Mouse (Mus musculus) gastrocnemius, adult 8-10 months (tissue): ENCODE results near the gene Myo1a. TPM values are rescaled to one million over a fixed set of nuclear protein-coding genes. Genes with fewer than 3 reads are reported as not detected.

Experiments
- DNase-seq, 2 experiments: peaks; one replicate each; pipeline ENCODE4 v3.0.0; 2022; ENCODE audit warnings: low spot score in 2 of 2
- total RNA-seq, 4 experiments: library from RNA; stranded (reverse); gene quantifications; 2 replicates each; pipeline ENCODE4 v1.2.4; 2022

The Myo1a gene
- total RNA-seq, 4 experiments from 2014 or later = not detected

DNA sequence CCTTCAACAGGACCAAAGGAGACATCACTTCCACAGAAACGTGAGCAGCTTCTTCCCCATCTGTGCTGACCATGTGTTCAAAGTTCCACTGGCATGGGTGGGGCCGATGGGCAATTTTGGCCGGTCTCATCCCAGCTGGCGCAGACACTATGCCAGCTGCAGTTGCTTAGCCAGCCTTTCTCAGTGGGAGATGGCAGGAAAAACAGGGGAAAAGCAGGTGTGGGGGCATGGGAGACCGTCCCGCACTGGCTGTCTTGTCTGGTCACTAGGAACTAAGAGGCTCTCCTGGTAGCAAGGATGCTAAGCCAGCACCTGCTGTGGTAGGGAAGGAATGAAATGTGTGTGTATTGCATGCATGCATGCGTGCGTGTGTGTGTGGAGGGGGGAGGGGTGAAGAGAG lies 23.5 kb downstream of the Myo1a start:
- DNase-seq = no peak

DNA sequence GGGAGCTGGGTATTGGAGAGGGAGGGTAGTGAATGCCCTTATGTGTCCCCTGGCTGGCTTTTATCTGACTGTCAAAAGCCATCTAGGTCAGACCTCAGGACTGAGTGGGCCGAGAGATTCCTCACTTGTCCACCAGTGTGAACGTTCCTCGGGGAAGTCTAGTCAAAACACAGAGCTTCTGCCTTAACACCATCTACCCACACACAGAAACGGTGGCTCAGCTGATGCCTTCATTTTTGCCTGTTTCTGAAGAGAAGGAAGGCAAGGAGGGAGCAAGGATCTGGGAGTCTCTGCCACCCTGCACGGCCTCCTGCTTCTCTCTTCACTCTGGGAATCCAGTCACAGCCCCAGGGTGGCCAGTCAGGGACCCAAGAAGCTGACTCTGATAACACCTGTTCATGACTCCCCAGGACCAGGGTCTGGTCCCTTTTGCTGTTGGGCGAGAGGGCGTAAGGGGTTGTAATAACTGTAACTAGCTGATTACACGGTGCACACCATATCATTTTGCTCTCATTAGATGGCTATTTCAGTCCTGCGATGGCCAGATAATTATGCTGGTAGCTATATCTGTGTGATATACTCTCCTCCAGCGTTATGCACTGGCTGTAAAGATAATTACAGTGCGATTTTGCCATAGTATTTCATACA lies 25.4 kb downstream of the Myo1a start:
- DNase-seq = no peak

DNA sequence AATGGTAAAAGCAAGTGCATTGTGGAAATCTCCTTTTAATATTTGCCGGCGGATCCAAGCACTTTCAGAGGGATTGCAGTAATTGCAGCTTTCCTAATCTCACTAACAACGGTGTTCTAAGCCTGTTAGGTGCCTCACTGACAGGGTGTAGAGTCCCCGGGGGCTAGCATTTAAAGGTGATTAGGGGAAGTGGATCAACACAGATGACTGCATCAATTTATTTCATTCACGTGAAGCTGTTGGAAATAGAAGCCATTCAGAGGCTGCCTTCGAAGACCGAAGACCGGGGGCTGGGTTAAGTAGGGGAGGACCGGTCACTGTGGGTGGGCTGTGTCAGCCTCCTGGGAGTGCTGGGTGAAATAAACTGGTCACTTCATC lies 26.0 kb downstream of the Myo1a start:
- no peak for DNase-seq

DNA sequence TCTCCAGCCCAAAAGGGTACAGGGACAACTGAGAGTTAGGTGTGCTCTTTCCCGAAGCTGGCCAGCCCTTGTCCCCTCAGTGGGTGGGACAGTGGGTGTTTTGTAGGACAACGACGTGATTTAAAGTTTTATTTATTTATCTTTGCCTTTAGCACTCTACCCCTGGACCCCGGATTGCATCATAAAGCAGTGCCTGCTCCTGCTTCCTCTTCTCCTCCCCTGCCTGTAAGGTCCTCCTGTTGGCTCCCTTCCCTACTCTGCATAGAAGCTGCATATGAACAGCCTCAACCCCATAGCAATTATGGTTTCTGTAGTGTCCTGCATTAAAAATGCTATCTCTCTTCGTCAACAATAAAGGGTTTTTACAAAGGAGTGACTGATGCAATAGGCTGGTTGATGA lies 26.4 kb downstream of the Myo1a start:
- no peak for DNase-seq

DNA sequence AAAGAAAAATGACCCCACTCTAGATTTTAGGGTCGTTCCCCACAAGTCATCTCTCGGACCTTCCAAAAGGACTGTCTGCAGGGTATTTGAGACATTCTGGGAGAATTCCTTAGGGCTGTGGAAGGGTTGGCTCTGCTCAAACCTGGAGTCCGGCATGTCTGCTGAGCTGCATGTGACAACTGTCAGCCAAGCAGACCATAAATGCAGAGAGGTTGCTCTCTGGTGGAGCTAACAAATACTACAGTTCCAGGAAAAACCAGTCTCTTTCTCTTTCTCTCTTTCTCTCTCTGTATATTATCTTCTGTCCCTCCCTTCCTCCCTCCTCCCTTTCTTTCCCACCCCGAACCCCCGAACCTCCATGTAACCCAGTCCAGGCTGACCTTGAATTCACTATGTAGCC lies 29.5 kb downstream of the Myo1a start:
- DNase-seq = no peak

DNA sequence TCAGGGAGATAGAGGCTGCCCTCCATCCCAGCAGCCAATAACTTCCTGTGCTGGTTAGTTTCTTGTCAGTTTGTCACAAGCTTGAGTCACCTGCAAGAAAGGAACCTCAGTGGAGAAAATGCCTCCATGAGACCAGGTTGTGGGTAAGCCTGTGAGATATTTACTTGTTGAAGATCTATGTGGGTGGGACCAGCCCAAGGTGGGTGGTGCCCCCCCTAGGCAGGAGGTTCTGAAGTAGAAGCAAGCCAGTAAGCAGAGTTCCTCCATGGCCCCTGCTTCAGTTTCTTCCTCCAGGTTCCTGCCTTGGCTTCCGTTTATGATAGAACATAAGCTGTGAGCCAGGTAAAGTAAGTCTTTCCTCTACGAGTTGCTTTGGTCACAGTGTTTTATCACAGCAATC lies 31.3 kb downstream of the Myo1a start:
- no peak for DNase-seq

DNA sequence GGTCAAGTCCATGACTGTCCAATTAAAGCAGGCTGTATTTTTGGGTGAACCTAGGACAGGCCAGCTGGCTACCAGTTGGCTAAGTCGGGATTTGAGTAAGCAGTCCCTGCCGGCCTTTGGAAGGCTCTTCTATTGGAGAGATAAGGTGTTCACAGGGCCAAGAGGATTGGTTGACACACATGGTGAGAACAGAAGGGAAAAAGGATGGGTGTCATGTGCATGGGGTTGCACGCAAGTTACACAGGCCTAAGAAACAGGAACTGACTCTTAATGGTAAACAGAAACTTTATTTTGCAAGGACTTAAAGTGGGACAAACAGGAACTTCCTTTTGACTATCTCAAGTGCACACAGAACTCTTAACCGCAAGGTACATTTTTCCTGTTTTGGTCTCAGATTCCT lies 31.9 kb downstream of the Myo1a start:
- DNase-seq = no peak

DNA sequence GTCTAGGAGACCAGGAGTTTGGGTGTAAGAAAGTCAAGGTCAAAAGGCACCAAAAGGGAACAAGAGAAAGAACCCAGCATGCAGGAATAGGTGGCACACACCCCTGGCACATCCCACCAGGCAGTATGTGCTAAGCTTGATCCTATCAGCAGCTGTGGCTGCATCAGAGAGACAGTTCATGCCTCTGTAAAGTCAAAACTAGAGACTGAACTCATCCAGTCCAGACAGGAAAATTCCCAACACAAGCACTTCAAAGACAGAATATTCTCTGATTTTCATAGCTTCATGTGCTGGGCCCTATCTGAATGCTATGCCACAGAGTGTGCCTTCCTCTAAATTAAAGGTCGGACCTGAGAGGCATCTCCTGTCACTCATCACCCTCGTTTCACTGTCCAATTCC lies 32.6 kb downstream of the Myo1a start:
- no peak for DNase-seq

DNA sequence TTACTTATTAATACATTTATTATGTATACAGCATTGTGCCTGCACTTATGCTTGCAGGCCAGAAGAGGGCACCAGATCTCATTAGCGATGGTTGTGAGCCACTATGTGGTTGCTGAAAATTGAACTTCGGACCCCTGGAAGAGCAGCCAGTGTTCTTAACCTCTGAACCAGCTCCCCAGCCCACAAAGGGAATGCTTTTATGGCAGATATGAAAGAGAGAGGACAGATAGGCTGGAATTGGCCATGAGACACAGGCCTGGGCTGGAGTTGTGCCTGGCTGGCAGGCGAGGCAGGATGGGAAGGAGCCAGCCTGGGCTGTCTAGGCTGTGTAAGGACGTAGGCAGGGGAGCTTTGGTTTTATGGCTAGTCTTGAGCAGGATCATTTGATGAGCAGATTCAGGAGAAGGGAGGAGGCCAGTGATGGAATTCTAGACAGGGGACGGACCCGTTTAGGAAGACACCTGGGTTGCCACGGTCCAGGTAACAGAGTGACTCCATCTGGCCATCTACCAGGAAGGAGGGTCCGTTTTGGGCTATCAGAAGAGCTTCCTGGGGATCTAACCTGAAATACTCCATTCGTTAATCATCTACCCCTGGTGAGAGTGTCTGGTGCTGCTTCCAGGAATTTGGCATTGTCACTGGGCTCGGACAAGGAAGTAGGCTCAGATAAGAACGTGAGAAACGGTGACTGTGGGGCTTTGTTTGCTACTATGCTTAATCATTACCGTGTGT lies 33.3 kb downstream of the Myo1a start:
- DNase-seq = no peak

DNA sequence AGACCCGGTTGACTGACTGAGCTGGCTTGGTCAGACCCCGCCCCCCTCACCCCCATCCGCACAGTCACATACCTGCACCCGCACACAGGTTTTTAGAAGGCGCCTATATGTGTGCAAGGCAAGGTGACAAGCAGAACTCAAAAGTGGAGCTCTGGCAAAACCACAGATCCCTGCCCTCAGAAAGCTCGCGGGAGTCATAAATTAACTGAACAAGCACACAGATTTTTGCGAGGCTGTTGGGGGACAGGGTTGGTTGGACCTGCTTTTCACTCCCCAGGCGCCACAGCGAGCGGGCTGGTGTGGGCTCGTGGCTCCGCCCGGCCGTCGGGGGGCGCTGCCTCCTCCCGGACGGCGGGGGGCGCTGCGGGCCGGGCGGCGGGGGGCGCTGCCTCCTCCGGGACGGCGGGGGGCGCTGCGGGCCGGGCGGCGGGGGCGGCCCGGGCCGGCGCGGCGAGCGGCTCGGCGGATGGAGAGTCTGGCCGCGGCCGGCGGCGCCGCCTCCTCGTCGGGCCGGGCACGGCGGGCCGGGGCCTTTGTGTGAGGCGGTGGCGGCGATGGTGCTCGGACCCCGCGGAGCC lies 34.2 kb downstream of the Myo1a start, which contains the start of gene Zbtb39:
Gene Zbtb39, plus strand, starts transcription at position 456 of the 578 bp plus-strand sequence.
- DNase-seq = peak; percentile 59 to 68

DNA sequence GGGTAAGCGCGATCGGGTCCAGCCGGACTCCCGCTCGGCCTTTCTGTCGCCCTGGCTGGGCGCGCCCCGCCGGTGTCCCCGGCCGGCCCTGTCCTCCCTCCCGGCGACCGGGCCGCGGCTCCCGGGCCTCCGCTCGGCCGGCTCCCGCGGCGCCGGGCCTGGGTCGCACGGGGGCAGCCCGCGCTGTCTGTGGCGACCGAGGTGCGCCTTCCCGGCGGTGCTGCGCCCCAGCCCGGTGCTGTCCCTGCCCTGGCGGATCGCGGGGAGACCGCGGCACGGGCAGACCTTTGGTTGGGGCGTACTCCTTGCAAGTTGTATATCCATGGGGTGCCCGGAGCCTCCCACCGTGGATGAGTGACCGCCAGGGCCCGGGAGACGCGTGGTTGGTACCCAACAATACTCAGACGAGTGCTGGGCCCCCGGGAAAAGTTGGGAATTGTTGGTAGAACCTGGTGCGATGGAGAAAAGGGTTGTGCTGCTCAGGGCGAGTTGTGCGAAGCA lies 34.7 kb downstream of the Myo1a start:
- DNase-seq = peak in 1 of 2 experiments; percentile 21

DNA sequence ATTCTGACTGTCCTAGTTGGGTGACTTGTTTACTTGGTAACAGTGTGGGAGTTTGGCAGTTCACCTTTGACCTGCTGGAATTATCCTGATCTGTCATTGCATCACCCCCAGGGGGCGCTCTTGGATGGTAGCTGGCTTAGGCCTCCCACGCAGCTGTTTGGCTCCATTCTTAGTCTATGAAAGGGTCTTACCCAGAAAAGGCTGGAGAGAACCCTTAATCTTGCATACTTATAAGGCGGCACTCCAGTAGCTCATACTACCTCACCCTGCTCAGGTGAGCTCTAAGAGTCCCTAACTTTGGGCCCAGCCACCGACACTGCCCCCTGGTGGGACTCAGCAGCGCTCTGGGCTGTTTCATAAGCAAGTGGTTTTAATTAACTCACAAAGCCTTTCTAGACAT lies 39.7 kb downstream of the Myo1a start:
- no peak for DNase-seq

DNA sequence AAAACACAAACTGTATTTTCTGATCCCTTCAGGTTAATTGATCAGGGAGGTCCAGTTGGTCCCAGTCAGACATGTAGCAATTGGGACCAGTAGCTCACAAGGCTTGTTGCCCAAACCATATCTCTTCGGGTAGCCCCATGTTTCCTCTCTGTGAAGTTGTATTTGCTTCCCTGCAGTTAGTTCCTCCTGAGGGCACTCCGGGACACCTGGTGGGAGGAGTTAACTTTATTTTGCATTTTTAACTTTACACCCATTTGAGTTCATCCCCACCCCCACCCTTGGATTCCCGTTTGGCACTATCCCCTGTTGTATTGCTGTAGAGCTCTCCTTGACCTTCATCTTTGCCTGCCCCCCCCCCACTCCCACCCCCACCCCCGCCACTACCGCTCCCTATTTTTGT lies 40.9 kb downstream of the Myo1a start:
- DNase-seq = no peak

DNA sequence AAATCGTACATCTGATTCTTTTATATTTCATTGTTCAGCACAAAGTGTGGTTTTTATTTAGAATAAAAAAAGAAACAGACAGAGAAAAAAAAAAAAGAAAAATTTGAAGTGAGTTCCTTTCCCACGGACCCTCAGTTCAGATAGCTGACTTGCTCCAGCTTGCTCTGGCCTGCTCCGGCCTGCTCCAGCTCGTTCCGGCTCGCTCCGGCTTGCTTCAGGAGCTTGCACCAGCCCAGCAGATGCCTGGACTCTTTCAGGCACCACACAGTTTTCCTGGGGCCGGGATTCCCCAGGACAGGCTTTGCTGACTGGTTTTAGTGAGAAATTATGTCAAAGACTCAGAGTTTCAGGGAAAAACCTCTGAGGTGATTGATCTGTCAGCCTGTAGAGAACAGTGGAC lies 42.3 kb downstream of the Myo1a start:
- no peak for DNase-seq

DNA sequence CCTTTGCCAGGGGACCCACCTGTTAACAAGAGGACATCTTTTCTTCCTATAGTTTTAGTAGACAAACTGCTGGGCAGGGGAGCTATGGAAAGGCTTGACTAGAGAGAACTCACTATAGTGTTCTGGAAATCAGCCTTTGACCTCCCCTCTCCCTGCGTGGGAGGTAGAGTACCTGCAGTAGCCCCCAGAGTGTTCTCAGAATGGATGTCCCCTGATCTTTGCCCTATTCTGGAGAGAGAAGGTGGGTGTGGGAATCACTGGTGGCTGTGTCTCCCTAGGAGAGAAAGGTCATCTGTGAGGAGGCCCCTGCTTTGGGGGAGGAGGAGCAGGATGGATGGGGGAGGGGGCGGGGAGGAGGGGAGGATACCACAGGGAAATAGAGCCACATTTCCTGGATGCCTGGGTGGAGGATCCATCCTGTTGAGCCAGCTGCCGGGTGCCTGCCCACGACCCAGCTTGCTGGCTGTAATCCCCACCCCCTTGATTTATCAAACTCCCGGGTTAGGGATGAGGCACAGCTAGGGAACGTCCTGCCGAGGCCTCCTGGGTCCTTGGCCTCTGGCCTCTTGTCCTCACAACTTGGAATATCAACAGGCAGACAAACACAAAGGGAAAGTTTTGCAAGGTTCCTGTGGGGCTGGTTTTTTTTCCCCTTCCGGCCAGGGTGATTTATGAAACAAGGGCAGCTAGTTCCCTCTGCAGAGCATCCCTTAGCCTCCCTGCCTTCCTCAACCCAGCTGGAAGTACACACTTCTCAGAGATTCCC lies 44.1 kb downstream of the Myo1a start:
- DNase-seq = peak in 1 of 2 experiments; percentile 21

DNA sequence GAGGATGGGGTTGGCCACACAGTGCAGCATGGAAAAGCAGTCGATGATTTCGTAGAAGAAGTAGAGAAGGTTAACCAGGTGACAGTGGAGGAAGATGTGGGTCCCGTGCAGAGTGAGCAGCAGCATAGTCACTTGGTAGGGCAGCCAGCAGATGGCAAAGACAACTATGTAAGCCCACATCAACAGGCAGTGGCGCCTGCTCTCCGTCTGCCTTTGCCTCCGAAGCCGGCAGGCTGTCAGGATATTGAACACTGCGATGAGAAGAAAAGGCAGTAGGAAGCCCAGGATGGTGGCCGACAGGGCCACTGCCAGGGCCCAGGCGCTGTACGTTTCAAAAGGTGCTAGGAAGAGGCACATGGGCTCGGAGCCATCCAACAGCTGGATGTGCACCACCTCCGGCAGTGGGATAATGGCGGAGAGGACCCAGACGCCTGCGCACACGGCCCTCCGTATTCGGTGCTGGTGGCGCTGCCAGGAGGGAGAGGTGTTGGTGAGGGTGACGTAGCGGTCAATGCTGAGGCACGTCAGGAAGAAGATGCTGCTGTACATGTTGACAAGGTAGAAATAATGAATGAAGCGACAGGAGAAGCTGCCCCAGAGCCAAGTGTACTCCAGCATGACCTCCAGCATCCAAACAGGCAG lies 45.3 kb downstream of the Myo1a start:
- no peak for DNase-seq

DNA sequence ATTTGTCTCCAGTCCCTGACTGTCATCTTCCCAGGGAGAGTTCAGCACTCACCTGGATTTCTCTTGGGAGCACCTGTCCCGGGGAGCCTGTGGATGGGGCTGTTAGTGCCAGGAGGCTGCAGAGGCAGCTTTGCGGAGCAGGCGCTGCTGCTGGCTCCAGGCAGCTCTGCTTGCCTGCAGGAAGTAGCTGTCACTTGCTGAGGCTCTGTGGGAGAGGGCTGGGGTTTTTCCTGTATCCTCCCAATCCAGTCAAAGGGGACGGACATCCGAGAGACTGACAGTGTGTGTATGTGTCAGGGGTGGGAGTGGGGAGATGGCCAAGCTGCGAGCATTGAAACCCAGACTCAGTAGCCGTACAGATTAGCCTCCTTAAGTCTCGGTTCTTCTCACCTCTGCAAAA lies 46.6 kb downstream of the Myo1a start, which contains the start of gene Gpr182:
Gene Gpr182, minus strand, starts transcription at position 185 of the 400 bp plus-strand sequence.
- no peak for DNase-seq

DNA sequence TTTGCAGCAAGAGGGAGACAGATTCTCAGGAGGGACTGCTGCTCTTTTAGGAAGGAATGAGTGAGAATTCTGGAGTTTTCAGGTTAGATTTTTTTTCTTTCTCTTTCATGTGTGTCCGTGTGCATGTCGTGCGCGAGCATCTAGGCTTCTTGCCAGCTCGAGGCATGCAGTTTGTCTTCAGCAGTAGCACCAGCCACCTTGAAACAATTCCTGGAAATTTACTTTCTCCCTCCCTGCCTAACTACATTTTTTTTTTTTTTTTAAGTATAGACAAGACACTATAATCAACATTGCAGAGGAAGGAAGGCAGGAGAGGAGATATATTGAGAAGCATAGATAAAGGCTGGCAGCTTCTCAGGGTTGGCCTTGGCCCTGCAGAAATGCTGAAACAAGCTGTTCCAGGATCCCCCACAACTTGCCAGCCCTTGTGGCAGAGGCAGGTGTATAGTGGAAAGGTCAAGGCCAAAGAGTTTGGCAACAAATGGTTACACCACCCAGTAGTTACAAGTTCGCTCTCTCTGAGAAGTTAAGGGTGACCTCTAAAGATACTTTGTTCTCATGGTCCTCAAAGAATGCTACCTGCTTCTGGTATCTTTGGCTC lies 49.7 kb downstream of the Myo1a start:
- no peak for DNase-seq

DNA sequence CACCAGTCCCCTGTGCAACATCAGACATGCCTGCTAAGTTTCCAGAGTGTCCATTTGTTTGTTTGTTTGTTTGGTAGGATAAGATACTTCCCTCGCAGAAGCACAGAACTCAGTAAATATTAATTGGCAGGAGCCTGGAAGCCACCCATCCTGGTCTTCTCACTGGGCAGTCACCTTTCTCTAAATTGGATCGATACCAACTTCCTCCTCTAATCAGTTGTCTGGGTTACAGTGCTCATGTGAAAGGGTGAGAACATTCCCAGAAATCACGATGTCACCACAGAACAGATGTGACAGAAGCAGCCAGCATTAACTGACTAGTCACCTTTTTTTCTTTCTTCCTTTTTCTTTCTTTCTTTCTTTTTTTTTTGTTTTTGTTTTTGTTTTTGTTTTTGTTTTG lies 50.3 kb downstream of the Myo1a start:
- no peak for DNase-seq

DNA sequence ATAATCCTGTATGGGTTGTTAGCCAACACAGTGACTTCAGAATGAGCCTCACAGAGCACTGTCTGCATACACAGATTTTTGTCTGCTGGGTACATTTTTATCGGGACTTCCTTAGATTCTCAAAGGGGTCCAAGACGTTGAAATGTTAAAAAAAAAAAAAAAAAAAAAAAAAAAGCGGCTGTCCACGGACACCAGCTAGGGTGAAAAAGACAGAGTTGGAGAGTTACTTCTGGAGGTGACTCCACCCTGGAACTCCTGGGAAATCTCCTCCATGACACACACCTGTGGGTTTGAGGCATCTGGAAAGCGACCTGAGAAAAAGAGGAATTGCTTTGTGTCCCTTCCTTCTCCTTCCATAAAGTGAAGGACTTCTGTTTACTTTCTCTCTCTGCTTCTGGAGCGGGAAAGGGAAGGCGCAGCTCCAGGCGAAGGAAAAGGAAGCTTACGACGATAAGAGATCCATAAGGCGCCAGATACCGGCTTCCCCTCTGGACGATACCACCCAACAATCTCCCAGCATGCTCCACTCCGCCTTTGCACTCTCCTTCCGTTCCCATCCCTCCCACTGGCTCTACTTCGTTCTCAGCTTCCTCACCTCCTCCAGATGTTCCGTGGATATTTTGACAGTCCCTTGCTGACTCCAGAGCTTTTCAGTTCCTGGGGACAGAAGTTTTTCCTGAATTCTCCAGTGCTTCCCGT lies 50.9 kb downstream of the Myo1a start:
- no peak for DNase-seq
